Mouse (Mus musculus) brain, embryonic 14.5 days (tissue): Measurements from ENCODE around the gene Gm11444.

Source experiments
- CTCF ChIP-seq: fragments of 200-500 bp; IDR thresholded peaks from 2 replicates; pipeline ENCODE4 v1.5.1; 2012; ENCODE audit warnings: inconsistent platforms, mild to moderate bottlenecking, moderate library complexity, borderline replicate concordance; ENCODE audit not compliant: insufficient read depth, insufficient read length; ENCODE audit errors: extremely low read depth
- POLR2A ChIP-seq: fragments of 200-500 bp; IDR thresholded peaks from 2 replicates; pipeline ENCODE4 v1.6.1; 2012; ENCODE audit warnings: mild to moderate bottlenecking, inconsistent platforms, borderline replicate concordance; ENCODE audit not compliant: poor library complexity, insufficient read depth, insufficient read length, severe bottlenecking; ENCODE audit errors: extremely low read depth

GRCm38 (mm10) chr11:85850233-85850632 lies at the start of gene Gm11444:
- no peak for TF ChIP-seq CTCF
- no peak for TF ChIP-seq POLR2A
